Mouse (Mus musculus): ENCODE results near the gene Smim27.

- TF ChIP-seq CTCF (IDR thresholded peaks at IDR 0.05; ENCODE audit: extremely low read depth, insufficient read depth, low read length) (no peak), POLR2A (IDR thresholded peaks at IDR 0.05; ENCODE audit: extremely low read depth, insufficient read depth, low read length) (no peak)
Measured at GRCm38 (mm10) chr4:40234256-40234655, 35.1 kb upstream of the Smim27 start.

Data from cortical plate, adult 2 months (tissue).